Mouse (Mus musculus) G1E (cell line): Measurements from ENCODE around the gene Pccb.

Experiments
- CTCF ChIP-seq: IDR thresholded peaks from 2 replicates; pipeline ENCODE4 v1.5.1; 2012; ENCODE audit warnings: low read depth, low read length, inconsistent platforms, mixed read lengths
- GATA1 ChIP-seq: IDR thresholded peaks from 2 replicates; pipeline ENCODE4 v1.6.1; 2012; ENCODE audit warnings: borderline replicate concordance, low read length, inconsistent platforms, mixed read lengths
- GATA2 ChIP-seq: IDR thresholded peaks from 2 replicates; pipeline ENCODE4 v1.6.1; 2012; ENCODE audit warnings: low read depth, low read length, inconsistent platforms, borderline replicate concordance
- POLR2AphosphoS5 ChIP-seq: IDR thresholded peaks from 2 replicates; pipeline ENCODE4 v1.6.1; 2012; ENCODE audit warnings: low read depth, low read length, inconsistent platforms; ENCODE audit not compliant: insufficient replicate concordance
- TAL1 ChIP-seq: conservative IDR thresholded peaks from 2 replicates; pipeline ENCODE4 v1.6.1; 2012; ENCODE audit warnings: low read depth, low read length, inconsistent platforms, mixed read lengths

DNA sequence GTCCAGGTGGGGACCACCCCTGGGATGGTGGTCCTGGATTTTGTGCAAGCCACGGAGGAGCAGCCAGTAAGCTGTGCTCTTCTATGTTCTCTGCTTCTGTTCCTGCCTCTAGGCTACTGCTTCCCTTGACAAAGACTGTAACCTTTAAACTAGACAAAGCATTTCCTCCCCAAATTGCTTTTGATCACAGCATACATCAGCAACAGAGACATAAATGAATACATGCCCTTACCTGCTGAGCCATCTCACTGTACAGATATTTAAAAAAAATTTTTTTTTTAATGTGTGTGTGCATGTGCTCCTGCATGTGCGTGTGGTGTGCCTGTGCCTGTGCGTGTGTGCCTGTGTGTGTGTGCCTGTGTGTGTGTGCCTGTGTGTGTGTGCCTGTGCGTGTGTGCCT lies 22.5 kb upstream of the Pccb start:
- TF ChIP-seq CTCF, result no peak
- TF ChIP-seq GATA1, result no peak
- no peak for TF ChIP-seq TAL1
- TF ChIP-seq GATA2, result no peak
- TF ChIP-seq POLR2AphosphoS5, result no peak
